9 mouse cellular contexts compared by ENCODE assay signal in genomic region chr9:27728652-27729557, GRCm38 (mm10).
DNase-seq lines count a peak whose midpoint lies in the region; ATAC-seq and TF ChIP-seq lines count a peak whose summit lies in the region.
"Had no signal": no experiment of that assay in that cellular context is flagged by ENCODE, and none has a peak within 500 bp of the region (broad histone marks: within the 10 kb centered on the region; RNA-seq: fewer than 3 reads in every experiment).

No protein-coding gene starts in this region.

- no peak for TF ChIP-seq CTCF in liver, postnatal 0 days (IDR thresholded peaks at IDR 0.05; ENCODE audit: low read depth)
- no peak for TF ChIP-seq CTCF in cerebellum, adult 2 months (IDR thresholded peaks at IDR 0.05; ENCODE audit: borderline replicate concordance, insufficient read depth, low read depth, low read length)

- no peaks in the 10 kb centered on the region for H3K9me3 ChIP-seq in liver, embryonic 12.5 days (replicated peaks)
- H3K9me3 ChIP-seq in forebrain, embryonic 11.5 days (ENCODE audit: control insufficient read depth, low read length), result no peaks in the 10 kb centered on the region
- H3K9me3 ChIP-seq in hindbrain, embryonic 16.5 days (ENCODE audit: control insufficient read depth, low read length), result no peaks in the 10 kb centered on the region
- no peaks in the 10 kb centered on the region for H3K9me3 ChIP-seq in liver, postnatal 0 days (ENCODE audit: low read length)
- H3K9me3 ChIP-seq: liver, embryonic 13.5 days had no signal

- no peak for TF ChIP-seq EP300 in liver, postnatal 0 days (IDR thresholded peaks at IDR 0.05; ENCODE audit: low read depth)

- TF ChIP-seq POLR2A in cerebellum, adult 2 months (IDR thresholded peaks at IDR 0.05; ENCODE audit: borderline replicate concordance, insufficient read depth, low read length), result no peak

- no peak overlapping the region for H3K9ac ChIP-seq in liver, embryonic 12.5 days
- peak overlapping the region; percentile 29; the same call in 1 of the 2 replicates for H3K9ac ChIP-seq in forebrain, embryonic 11.5 days (ENCODE audit: low read length)
- H3K9ac ChIP-seq in hindbrain, embryonic 16.5 days (ENCODE audit: low read depth, low read length), result 0 out of 2 replicates have a peak overlapping the region, but pooled peaks have one; percentile 32
- H3K9ac ChIP-seq in liver, postnatal 0 days (replicated peaks), result no peak overlapping the region
- H3K9ac ChIP-seq: liver, embryonic 13.5 days had no signal

- H3K27ac ChIP-seq in liver, embryonic 12.5 days, result no peak overlapping the region
- H3K27ac ChIP-seq in forebrain, embryonic 11.5 days (ENCODE audit: low read depth, low read length), result peak overlapping the region; percentile 18; the same call in 1 of the 2 replicates
- H3K27ac ChIP-seq in hindbrain, embryonic 16.5 days (ENCODE audit: low read depth, low read length), result peak overlapping the region; percentile 37; the same call in 1 of the 2 replicates
- no peak overlapping the region for H3K27ac ChIP-seq in liver, postnatal 0 days (ENCODE audit: low read depth)
- no peak overlapping the region for H3K27ac ChIP-seq in cerebellum, adult 2 months (ENCODE audit: insufficient read depth, low read length)
- H3K27ac ChIP-seq: liver, embryonic 13.5 days had no signal

- no peak overlapping the region for H3K4me2 ChIP-seq in liver, embryonic 12.5 days
- H3K4me2 ChIP-seq in forebrain, embryonic 11.5 days (ENCODE audit: low read depth, low read length, severe bottlenecking), result peak overlapping the region; percentile 37; the same call in 1 of the 2 replicates
- H3K4me2 ChIP-seq in hindbrain, embryonic 16.5 days (ENCODE audit: low read length), result peak overlapping the region; percentile 35
- H3K4me2 ChIP-seq in liver, postnatal 0 days (ENCODE audit: low read depth, low read length), result 0 out of 2 replicates have a peak overlapping the region, but pooled peaks have one; percentile 29
- H3K4me2 ChIP-seq: liver, embryonic 13.5 days had no signal

- no peaks in the 10 kb centered on the region; the same call in 1 of the 2 replicates for H3K27me3 ChIP-seq in liver, embryonic 12.5 days (replicated peaks)
- no peaks in the 10 kb centered on the region for H3K27me3 ChIP-seq in forebrain, embryonic 11.5 days (ENCODE audit: control insufficient read depth, insufficient read depth, low read length)
- no peaks in the 10 kb centered on the region for H3K27me3 ChIP-seq in hindbrain, embryonic 16.5 days (replicated peaks; ENCODE audit: control insufficient read depth, insufficient read depth, low read length)
- H3K27me3 ChIP-seq in liver, postnatal 0 days (ENCODE audit: insufficient read depth, low read length), result no peaks in the 10 kb centered on the region
- no peaks in the 10 kb centered on the region for H3K27me3 ChIP-seq in cerebellum, adult 2 months (ENCODE audit: control insufficient read depth, insufficient read depth, low read length)
- H3K27me3 ChIP-seq: liver, embryonic 13.5 days had no signal

- H3K4me1 ChIP-seq in liver, embryonic 12.5 days, result no peaks in the 10 kb centered on the region
- H3K4me1 ChIP-seq in forebrain, embryonic 11.5 days (replicated peaks; ENCODE audit: control insufficient read depth, insufficient read depth, low read length), result 0 out of 2 replicates have a peak, but pooled peaks cover 3% of the 10 kb centered on the region
- peaks cover 6% of the 10 kb centered on the region for H3K4me1 ChIP-seq in hindbrain, embryonic 16.5 days (ENCODE audit: control insufficient read depth, insufficient read depth, low read depth, low read length)
- no peaks in the 10 kb centered on the region for H3K4me1 ChIP-seq in liver, postnatal 0 days (ENCODE audit: insufficient read depth)
- H3K4me1 ChIP-seq in cerebellum, adult 2 months (ENCODE audit: control insufficient read depth, insufficient read depth, low read length), result no peaks in the 10 kb centered on the region
- H3K4me1 ChIP-seq: liver, embryonic 13.5 days had no signal

- no peak for ATAC-seq in liver, embryonic 12.5 days
- ATAC-seq in forebrain, embryonic 11.5 days (replicated peaks; ENCODE audit: low FRiP score), result peak; percentile 72
- peak; percentile 98 for ATAC-seq in hindbrain, embryonic 16.5 days
- no peak for ATAC-seq in liver, postnatal 0 days

- WGBS in liver, embryonic 12.5 days (ENCODE audit: insufficient replicate concordance), result 12% methylated on average over 13 of the region's 13 CpGs
- 9% methylated on average over 13 of the region's 13 CpGs for WGBS in forebrain, embryonic 11.5 days
- WGBS in hindbrain, embryonic 16.5 days, result 3% methylated on average over 13 of the region's 13 CpGs
- 17% methylated on average over 13 of the region's 13 CpGs for WGBS in liver, postnatal 0 days (ENCODE audit: insufficient replicate concordance)
- WGBS in cerebellum, adult 2 months, result 18% methylated on average over 13 of the region's 13 CpGs

- no peak overlapping the region for H3K4me3 ChIP-seq in liver, embryonic 12.5 days
- H3K4me3 ChIP-seq in forebrain, embryonic 11.5 days (ENCODE audit: low read depth, low read length), result no peak overlapping the region
- H3K4me3 ChIP-seq in hindbrain, embryonic 16.5 days (ENCODE audit: low read length), result peak overlapping the region; percentile 1; the same call in 1 of the 2 replicates
- no peak overlapping the region for H3K4me3 ChIP-seq in liver, postnatal 0 days (ENCODE audit: low read depth, low read length)
- no peak overlapping the region for H3K4me3 ChIP-seq in cerebellum, adult 2 months (replicated peaks; ENCODE audit: insufficient read depth, low read depth, low read length)
- H3K4me3 ChIP-seq: liver, embryonic 13.5 days had no signal

- DNase-seq in liver, result peak; percentile 9
- DNase-seq in forebrain, embryonic 11.5 days (ENCODE audit: low spot score), result peak; percentile 63
- no peak for DNase-seq in liver, postnatal 0 days
- DNase-seq in right cerebral cortex, postnatal 25 days, result peak; percentile 87
- DNase-seq in urinary bladder, postnatal 36 days (ENCODE audit: low spot score in 2 of 2), result no peak
- no peak for DNase-seq in cerebellum, adult 2 months
- DNase-seq: liver, embryonic 13.5 days had no signal

- no peaks in the 10 kb centered on the region for H3K36me3 ChIP-seq in liver, embryonic 12.5 days
- H3K36me3 ChIP-seq in forebrain, embryonic 11.5 days (ENCODE audit: control insufficient read depth, insufficient read depth, low read length), result no peaks in the 10 kb centered on the region
- H3K36me3 ChIP-seq in hindbrain, embryonic 16.5 days (ENCODE audit: control insufficient read depth, insufficient read depth, low read length), result no peaks in the 10 kb centered on the region
- no peaks in the 10 kb centered on the region for H3K36me3 ChIP-seq in liver, postnatal 0 days (replicated peaks; ENCODE audit: insufficient read depth, low read length)
- H3K36me3 ChIP-seq: liver, embryonic 13.5 days had no signal

Comparison
In these comparisons a context has a peak if more than half of its experiments do, and no peak if none do; other contexts are left out.
1. DNase-seq: peak in liver (single experiment), forebrain, embryonic 11.5 days (single experiment) and right cerebral cortex, postnatal 25 days (single experiment); none in liver, postnatal 0 days (single experiment), urinary bladder, postnatal 36 days (0 of 2) and cerebellum, adult 2 months (0 of 2).
2. ATAC-seq: peak in forebrain, embryonic 11.5 days (single experiment) and hindbrain, embryonic 16.5 days (single experiment); none in liver, embryonic 12.5 days (single experiment) and liver, postnatal 0 days (single experiment).
3. H3K27ac ChIP-seq: peak in forebrain, embryonic 11.5 days (single experiment) and hindbrain, embryonic 16.5 days (single experiment); none in liver, embryonic 12.5 days (single experiment), liver, postnatal 0 days (single experiment) and cerebellum, adult 2 months (single experiment).
4. H3K9ac ChIP-seq: peak in forebrain, embryonic 11.5 days (single experiment) and hindbrain, embryonic 16.5 days (single experiment); none in liver, embryonic 12.5 days (single experiment) and liver, postnatal 0 days (single experiment).